In genomic region chr3:78958781-78959180, GRCm38 (mm10) we compare ENCODE assay signal across 8 mouse cellular contexts.
A peak's percentile ranks its signal among the peaks of the same experiment; 100 is the strongest.
DNase-seq lines count a peak whose midpoint lies in the region; ATAC-seq and TF ChIP-seq lines count a peak whose summit lies in the region.

No protein-coding gene starts in this region.

- H3K4me2 ChIP-seq in midbrain, embryonic 13.5 days (replicated peaks) = no peak overlapping the region

- peak; percentile 86 for TF ChIP-seq CTCF in brain, embryonic 14.5 days (IDR thresholded peaks at IDR 0.05; ENCODE audit: borderline replicate concordance, extremely low read depth, insufficient read depth, insufficient read length)

- WGBS in midbrain, embryonic 13.5 days = 41% methylated on average over 1 of the region's 1 CpGs

- peak; percentile 25 to 64 for DNase-seq in frontal cortex, postnatal 36 days (ENCODE audit: low spot score in 2 of 2)
- no peak for DNase-seq in frontal cortex, postnatal 25 days (ENCODE audit: low spot score in 2 of 2)
- peak; percentile 27 for DNase-seq in B cell, adult 2 months
- peak; percentile 87 for DNase-seq in brain, embryonic 14.5 days (ENCODE audit: low read depth)
- peak; percentile 59 for DNase-seq in forelimb bud, embryonic 11.5 days (ENCODE audit: low read depth, low spot score)
- DNase-seq in kidney, postnatal 10 days = peak; percentile 39
- DNase-seq in testis, postnatal 14 days (ENCODE audit: low spot score) = no peak

- no peaks in the 10 kb centered on the region for H3K9me3 ChIP-seq in midbrain, embryonic 13.5 days

- H3K36me3 ChIP-seq in midbrain, embryonic 13.5 days = no peaks in the 10 kb centered on the region

- H3K4me1 ChIP-seq in midbrain, embryonic 13.5 days (replicated peaks) = no peaks in the 10 kb centered on the region

- no peak overlapping the region for H3K4me3 ChIP-seq in midbrain, embryonic 13.5 days (replicated peaks)

- H3K9ac ChIP-seq in midbrain, embryonic 13.5 days (replicated peaks) = no peak overlapping the region

- TF ChIP-seq POLR2A in brain, embryonic 14.5 days (IDR thresholded peaks at IDR 0.05; ENCODE audit: borderline replicate concordance, extremely low read depth, insufficient read depth, insufficient read length, poor library complexity, severe bottlenecking) = no peak

- H3K27me3 ChIP-seq in midbrain, embryonic 13.5 days = no peaks in the 10 kb centered on the region

- H3K27ac ChIP-seq in midbrain, embryonic 13.5 days = no peak overlapping the region

- peak; percentile 83 for ATAC-seq in midbrain, embryonic 13.5 days

Comparison
In these comparisons a context has a peak if more than half of its experiments do, and no peak if none do; other contexts are left out.
1. DNase-seq: peak in frontal cortex, postnatal 36 days (2 of 2), B cell, adult 2 months (2 of 2), brain, embryonic 14.5 days (single experiment), forelimb bud, embryonic 11.5 days (single experiment) and kidney, postnatal 10 days (single experiment); none in frontal cortex, postnatal 25 days (0 of 2) and testis, postnatal 14 days (single experiment).